Mouse (Mus musculus) lung, embryonic 16.5 days (tissue): Measurements from ENCODE around the gene Cdkal1. TPM values are rescaled to one million over a fixed set of nuclear protein-coding genes. Genes with fewer than 3 reads are reported as not detected.

ENCODE experiments used
- ATAC-seq: fragments of 200-750 bp; cut with Nextera tagmentation; 2 replicates; pipeline ENCODE4 v1.8.0; 2017; ENCODE audit warnings: low read depth, mild to moderate bottlenecking, moderate library complexity
- H3K27ac ChIP-seq: fragments of 300-500 bp; sonication (generic); 2 replicates; pipeline ENCODE4 v1.5.1; 2014; ENCODE audit warnings: mild to moderate bottlenecking, control low read depth, low read length
- H3K27me3 ChIP-seq: fragments of 300-500 bp; sonication (generic); 2 replicates; pipeline ENCODE4 v1.6.1; 2014; ENCODE audit warnings: low read depth, low read length, mixed read lengths; ENCODE audit not compliant: control insufficient read depth, insufficient read depth
- H3K36me3 ChIP-seq: fragments of 300-500 bp; sonication (generic); 2 replicates; pipeline ENCODE4 v1.6.1; 2014; ENCODE audit warnings: low read length; ENCODE audit not compliant: control insufficient read depth, insufficient read depth
- H3K4me1 ChIP-seq: fragments of 300-500 bp; sonication (generic); replicated peaks from 2 replicates; pipeline ENCODE4 v1.6.1; 2014; ENCODE audit warnings: low read length, mixed read lengths; ENCODE audit not compliant: control insufficient read depth, insufficient read depth
- H3K4me2 ChIP-seq: fragments of 300-500 bp; sonication (generic); 2 replicates; pipeline ENCODE4 v1.6.1; 2014; ENCODE audit warnings: low read depth, low read length, control low read depth
- H3K4me3 ChIP-seq: fragments of 300-500 bp; sonication (generic); 2 replicates; pipeline ENCODE4 v1.5.1; 2014; ENCODE audit warnings: mild to moderate bottlenecking, low read length, control low read depth
- H3K9ac ChIP-seq: fragments of 300-500 bp; sonication (generic); 2 replicates; pipeline ENCODE4 v1.6.1; 2014; ENCODE audit warnings: low read length, control low read depth
- H3K9me3 ChIP-seq: fragments of 300-500 bp; sonication (generic); 2 replicates; pipeline ENCODE4 v1.6.1; 2016; ENCODE audit warnings: low read length; ENCODE audit not compliant: control insufficient read depth
- WGBS: fragments of 180-500 bp; shearing (Covaris S2); extraction: QIAGEN DNeasy Blood & Tissue Kit; methylation state at CpG from one replicate; pipeline ENCODE4 v1.1.7; 2014; 5-methylcytosine and 5-hydroxymethylcytosine counted together
- polyA plus RNA-seq: library from polyadenylated mRNA; unstranded; fragments of >200 nt; fragmentation: Nextera tagmentation; extraction: Ambion mirVana; gene quantifications from 2 replicates; pipeline ENCODE4 v1.2.1, GENCODE M21; 2015

The Cdkal1 gene
- polyA plus RNA-seq, 1 experiment from 2014 or later, result 32.1 TPM

- no peak overlapping the region for H3K27ac ChIP-seq
- H3K4me3 ChIP-seq, result no peak overlapping the region
- H3K4me1 ChIP-seq, result no peaks in the 10 kb centered on the region
- no peaks in the 10 kb centered on the region for H3K36me3 ChIP-seq
- no peaks in the 10 kb centered on the region for H3K27me3 ChIP-seq
- H3K9ac ChIP-seq, result no peak overlapping the region
- 63% methylated on average over 3 of the region's 3 CpGs for WGBS
- H3K9me3 ChIP-seq, result no peaks in the 10 kb centered on the region
- H3K4me2 ChIP-seq, result no peak overlapping the region
- no peak for ATAC-seq
These were observed 296.3 kb downstream of the Cdkal1 start for GRCm38 (mm10) chr13:29559188-29559587.

DNA sequence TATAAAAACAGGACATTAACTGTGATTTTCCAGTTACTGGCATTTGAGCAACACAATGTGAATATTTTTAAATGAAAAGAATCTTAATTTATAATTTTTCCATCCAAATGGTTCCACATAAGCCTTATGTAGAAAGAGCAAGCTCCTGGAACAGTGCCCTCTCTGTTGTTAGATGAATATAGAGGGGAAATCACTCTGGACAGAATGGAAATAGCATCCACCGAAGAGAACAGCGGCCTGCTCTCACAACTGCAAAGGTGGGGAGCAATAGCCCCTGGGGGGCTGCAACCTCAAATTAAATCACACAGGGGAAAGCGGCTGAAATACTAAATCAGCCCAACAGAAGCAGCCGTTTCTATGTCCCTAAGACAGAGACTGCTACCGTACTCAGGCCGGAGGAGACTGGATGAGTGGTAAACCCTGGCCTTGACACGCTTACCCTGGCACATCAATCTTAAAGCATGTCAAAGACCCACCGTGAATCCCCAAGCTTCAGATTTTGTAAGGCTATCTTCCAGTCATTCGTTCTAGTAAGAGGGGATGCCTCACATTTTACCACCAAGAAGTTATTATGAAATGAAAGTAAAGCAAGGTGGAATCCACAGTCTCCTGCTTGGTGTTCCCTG lies 300.2 kb downstream of the Cdkal1 start:
- 78% methylated on average over 9 of the region's 9 CpGs for WGBS
- no peak overlapping the region for H3K4me3 ChIP-seq
- H3K9me3 ChIP-seq, result no peaks in the 10 kb centered on the region
- no peak for ATAC-seq
- H3K36me3 ChIP-seq, result no peaks in the 10 kb centered on the region; the same call in 1 of the 2 replicates
- no peaks in the 10 kb centered on the region for H3K4me1 ChIP-seq
- H3K27me3 ChIP-seq, result no peaks in the 10 kb centered on the region
- H3K4me2 ChIP-seq, result no peak overlapping the region
- no peak overlapping the region for H3K27ac ChIP-seq
- H3K9ac ChIP-seq, result no peak overlapping the region

DNA sequence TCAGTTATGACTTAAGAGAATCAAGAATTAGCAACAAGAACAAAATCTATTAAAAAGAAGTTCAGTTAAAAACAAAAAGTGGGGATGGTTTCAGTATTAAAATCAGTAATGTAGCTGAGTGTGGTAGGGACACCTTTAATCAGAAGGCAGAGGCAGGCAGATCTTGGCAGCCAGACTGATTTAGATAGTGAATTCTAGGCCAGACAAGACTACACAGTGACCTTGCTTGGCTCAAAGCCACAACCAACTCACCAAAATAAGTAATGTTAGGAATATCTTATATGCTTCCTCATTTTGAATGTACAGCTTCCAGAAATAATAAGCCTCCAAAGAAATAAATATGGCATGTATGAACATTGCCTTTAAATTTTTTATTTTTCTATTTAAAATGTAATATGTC lies 301.7 kb downstream of the Cdkal1 start:
- Histone ChIP-seq H3K27ac (no peak overlapping the region), H3K27me3 (no peaks in the 10 kb centered on the region), H3K4me2 (no peak overlapping the region), H3K9me3 (no peaks in the 10 kb centered on the region), H3K4me3 (no peak overlapping the region), H3K4me1 (no peaks in the 10 kb centered on the region), H3K9ac (no peak overlapping the region), H3K36me3 (no peaks in the 10 kb centered on the region; the same call in 1 of the 2 replicates)
- no peak for ATAC-seq

DNA sequence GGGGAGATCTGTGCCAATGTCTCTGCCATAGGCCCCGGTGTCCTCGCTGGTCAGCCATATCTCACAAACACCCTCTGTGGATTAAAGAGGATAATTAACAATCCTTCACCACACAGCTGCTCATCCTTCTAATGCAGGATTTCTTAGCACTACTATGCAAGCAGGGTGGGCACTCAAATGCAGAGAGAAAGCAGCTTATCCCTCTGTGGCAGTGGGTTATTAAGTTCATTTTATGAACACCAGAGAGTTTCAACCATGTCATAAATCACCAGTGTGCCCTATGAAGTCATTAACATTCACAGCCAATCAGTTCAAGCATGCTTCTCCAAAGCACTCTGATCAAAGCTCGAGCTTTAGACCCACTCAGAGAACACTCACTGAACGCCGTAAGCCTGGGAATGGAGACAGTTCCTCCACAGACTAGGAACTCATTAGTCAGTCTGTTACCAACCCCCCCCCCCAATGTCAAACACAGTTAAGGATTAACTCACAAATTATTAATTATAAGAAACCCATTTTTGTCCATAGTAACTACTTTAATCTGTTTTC lies 303.1 kb downstream of the Cdkal1 start:
- no peaks in the 10 kb centered on the region; the same call in 1 of the 2 replicates for H3K36me3 ChIP-seq
- ATAC-seq, result no peak

GRCm38 (mm10) chr13:29550886-29551285 lies 304.6 kb downstream of the Cdkal1 start:
- H3K27me3 ChIP-seq, result no peaks in the 10 kb centered on the region
- H3K4me3 ChIP-seq, result no peak overlapping the region
- no peak overlapping the region for H3K9ac ChIP-seq
- H3K4me1 ChIP-seq, result no peaks in the 10 kb centered on the region
- H3K9me3 ChIP-seq, result no peaks in the 10 kb centered on the region
- H3K4me2 ChIP-seq, result no peak overlapping the region
- no peaks in the 10 kb centered on the region; the same call in 1 of the 2 replicates for H3K36me3 ChIP-seq
- no peak for ATAC-seq
- no peak overlapping the region for H3K27ac ChIP-seq
- WGBS, result 63% methylated on average over 1 of the region's 1 CpGs

More for the DNA sequence above, 303.1 kb downstream of the Cdkal1 start:
- Histone ChIP-seq H3K4me1 (no peaks in the 10 kb centered on the region), H3K27me3 (no peaks in the 10 kb centered on the region), H3K27ac (no peak overlapping the region), H3K9ac (no peak overlapping the region), H3K9me3 (no peaks in the 10 kb centered on the region), H3K4me2 (no peak overlapping the region), H3K4me3 (no peak overlapping the region)
- 51% methylated on average over 5 of the region's 5 CpGs for WGBS

DNA sequence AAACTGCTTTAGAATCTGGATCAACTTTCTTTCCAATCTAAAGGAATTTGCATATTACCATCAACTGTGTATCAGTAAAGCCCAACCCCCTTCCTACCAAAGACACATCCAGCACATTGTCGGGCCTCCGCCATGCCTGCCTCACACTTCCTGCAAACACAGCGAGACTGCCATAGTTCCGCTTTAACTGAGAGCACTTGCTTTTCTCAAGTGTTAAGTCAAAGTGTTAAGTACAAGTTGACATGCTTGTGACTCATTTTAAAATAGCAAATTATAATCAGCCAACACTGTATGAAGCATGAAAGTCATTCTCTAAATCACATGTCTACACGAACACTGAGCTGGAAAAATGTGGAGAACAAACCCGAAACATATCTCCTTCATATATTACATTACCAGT lies 305.3 kb downstream of the Cdkal1 start:
- H3K4me2 ChIP-seq, result no peak overlapping the region
- no peaks in the 10 kb centered on the region; the same call in 1 of the 2 replicates for H3K36me3 ChIP-seq
- no peaks in the 10 kb centered on the region for H3K27me3 ChIP-seq
- no peak for ATAC-seq
- H3K4me3 ChIP-seq, result no peak overlapping the region
- no peak overlapping the region for H3K9ac ChIP-seq
- H3K9me3 ChIP-seq, result no peaks in the 10 kb centered on the region
- no peaks in the 10 kb centered on the region for H3K4me1 ChIP-seq
- H3K27ac ChIP-seq, result no peak overlapping the region
- 72% methylated on average over 6 of the region's 6 CpGs for WGBS

- Histone ChIP-seq H3K27me3 (no peaks in the 10 kb centered on the region), H3K4me1 (no peaks in the 10 kb centered on the region), H3K9ac (no peak overlapping the region), H3K4me3 (no peak overlapping the region), H3K36me3 (no peaks in the 10 kb centered on the region; the same call in 1 of the 2 replicates), H3K27ac (no peak overlapping the region), H3K4me2 (no peak overlapping the region), H3K9me3 (no peaks in the 10 kb centered on the region)
- 52% methylated on average over 2 of the region's 2 CpGs for WGBS
- ATAC-seq, result no peak
These were observed 305.7 kb downstream of the Cdkal1 start for GRCm38 (mm10) chr13:29549761-29550160.

GRCm38 (mm10) chr13:29537906-29538305 lies 317.6 kb downstream of the Cdkal1 start:
- H3K9me3 ChIP-seq, result no peaks in the 10 kb centered on the region
- H3K4me2 ChIP-seq, result no peak overlapping the region
- H3K9ac ChIP-seq, result no peak overlapping the region
- no peaks in the 10 kb centered on the region for H3K36me3 ChIP-seq
- no peaks in the 10 kb centered on the region for H3K27me3 ChIP-seq
- no peaks in the 10 kb centered on the region for H3K4me1 ChIP-seq
- no peak overlapping the region for H3K27ac ChIP-seq
- H3K4me3 ChIP-seq, result no peak overlapping the region
- ATAC-seq, result no peak
- 25% methylated on average over 1 of the region's 1 CpGs for WGBS

DNA sequence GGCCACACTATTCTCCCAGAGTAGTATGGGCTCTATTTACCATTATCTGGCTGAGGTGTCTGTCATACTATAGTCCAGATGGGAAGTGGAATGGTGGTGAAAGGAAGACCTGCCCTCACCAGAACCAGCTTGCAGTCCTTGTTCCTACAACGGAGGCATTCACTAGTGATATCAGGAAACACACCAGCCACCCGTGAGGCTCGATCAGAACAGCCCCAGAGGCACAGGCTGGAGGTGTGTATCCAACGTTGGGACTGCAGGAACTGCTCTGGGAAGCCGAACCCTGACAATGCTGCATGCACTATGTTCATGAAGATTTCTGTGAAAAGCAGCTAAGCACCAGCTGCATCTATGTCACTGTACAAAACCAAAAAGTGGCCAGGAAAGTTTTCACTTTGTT lies 321.9 kb downstream of the Cdkal1 start:
- Histone ChIP-seq H3K4me3 (no peak overlapping the region), H3K9ac (no peak overlapping the region), H3K27ac (no peak overlapping the region), H3K9me3 (no peaks in the 10 kb centered on the region), H3K27me3 (no peaks in the 10 kb centered on the region), H3K4me2 (no peak overlapping the region), H3K36me3 (no peaks in the 10 kb centered on the region), H3K4me1 (no peaks in the 10 kb centered on the region)
- 73% methylated on average over 5 of the region's 5 CpGs for WGBS
- ATAC-seq, result no peak
